Mouse (Mus musculus) hindbrain, embryonic 16.5 days (tissue): ENCODE results near the gene Flnb. TPM values are rescaled to one million over a fixed set of nuclear protein-coding genes. Genes with fewer than 3 reads are reported as not detected.
A peak's percentile ranks its signal among the peaks of the same experiment; 100 is the strongest.

Experiments
- ATAC-seq: fragments of 200-750 bp; cut with Nextera tagmentation; 2 replicates; pipeline ENCODE4 v1.8.0; 2017; ENCODE audit warnings: moderate TSS enrichment, moderate library complexity
- H3K27ac ChIP-seq: fragments of 300-500 bp; sonication (generic); 2 replicates; pipeline ENCODE4 v1.5.1; 2014; ENCODE audit warnings: low read depth, mild to moderate bottlenecking, control low read depth, low read length, moderate library complexity
- H3K27me3 ChIP-seq: fragments of 300-500 bp; sonication (generic); replicated peaks from 2 replicates; pipeline ENCODE4 v1.6.1; 2014; ENCODE audit warnings: low read length; ENCODE audit not compliant: control insufficient read depth, insufficient read depth
- H3K36me3 ChIP-seq: fragments of 300-500 bp; sonication (generic); 2 replicates; pipeline ENCODE4 v1.6.1; 2014; ENCODE audit warnings: mild to moderate bottlenecking, low read length, moderate library complexity, mixed read lengths; ENCODE audit not compliant: control insufficient read depth, insufficient read depth
- H3K4me1 ChIP-seq: fragments of 300-500 bp; sonication (generic); 2 replicates; pipeline ENCODE4 v1.6.1; 2014; ENCODE audit warnings: low read depth, low read length; ENCODE audit not compliant: control insufficient read depth, insufficient read depth
- H3K4me2 ChIP-seq: fragments of 300-500 bp; sonication (generic); 2 replicates; pipeline ENCODE4 v1.6.1; 2014; ENCODE audit warnings: mild to moderate bottlenecking, low read length, control low read depth, moderate library complexity
- H3K4me3 ChIP-seq: fragments of 300-500 bp; sonication (generic); 2 replicates; pipeline ENCODE4 v1.5.1; 2014; ENCODE audit warnings: mild to moderate bottlenecking, low read length, control low read depth, moderate library complexity
- H3K9ac ChIP-seq: fragments of 300-500 bp; sonication (generic); 2 replicates; pipeline ENCODE4 v1.6.1; 2014; ENCODE audit warnings: low read depth, mild to moderate bottlenecking, control low read depth, low read length, moderate library complexity
- H3K9me3 ChIP-seq: fragments of 300-500 bp; sonication (generic); 2 replicates; pipeline ENCODE4 v1.6.1; 2014; ENCODE audit warnings: mild to moderate bottlenecking, low read length, moderate library complexity; ENCODE audit not compliant: control insufficient read depth
- WGBS: fragments of 180-500 bp; shearing (Covaris S2); extraction: QIAGEN DNeasy Blood & Tissue Kit; methylation state at CpG from one replicate; pipeline ENCODE4 v1.1.7; 2014; 5-methylcytosine and 5-hydroxymethylcytosine counted together
- polyA plus RNA-seq: library from polyadenylated mRNA; unstranded; fragments of >200 nt; fragmentation: Nextera tagmentation; extraction: Ambion mirVana; gene quantifications from 2 replicates; pipeline ENCODE4 v1.2.1, GENCODE M21; 2015

Flnb gene
- polyA plus RNA-seq, 1 experiment from 2014 or later: 6.3 TPM

GRCm38 (mm10) chr14:7822693-7823092 is 4.9 kb downstream of the Flnb start:
- Histone ChIP-seq H3K9me3 (no peaks in the 10 kb centered on the region), H3K4me2 (no peak overlapping the region), H3K4me3 (no peak overlapping the region), H3K27ac (no peak overlapping the region), H3K27me3 (no peaks in the 10 kb centered on the region), H3K4me1 (peaks cover 43% of the 10 kb centered on the region), H3K36me3 (no peaks in the 10 kb centered on the region), H3K9ac (no peak overlapping the region)
- 60% methylated on average over 7 of the region's 7 CpGs for WGBS
- no peak for ATAC-seq

DNA sequence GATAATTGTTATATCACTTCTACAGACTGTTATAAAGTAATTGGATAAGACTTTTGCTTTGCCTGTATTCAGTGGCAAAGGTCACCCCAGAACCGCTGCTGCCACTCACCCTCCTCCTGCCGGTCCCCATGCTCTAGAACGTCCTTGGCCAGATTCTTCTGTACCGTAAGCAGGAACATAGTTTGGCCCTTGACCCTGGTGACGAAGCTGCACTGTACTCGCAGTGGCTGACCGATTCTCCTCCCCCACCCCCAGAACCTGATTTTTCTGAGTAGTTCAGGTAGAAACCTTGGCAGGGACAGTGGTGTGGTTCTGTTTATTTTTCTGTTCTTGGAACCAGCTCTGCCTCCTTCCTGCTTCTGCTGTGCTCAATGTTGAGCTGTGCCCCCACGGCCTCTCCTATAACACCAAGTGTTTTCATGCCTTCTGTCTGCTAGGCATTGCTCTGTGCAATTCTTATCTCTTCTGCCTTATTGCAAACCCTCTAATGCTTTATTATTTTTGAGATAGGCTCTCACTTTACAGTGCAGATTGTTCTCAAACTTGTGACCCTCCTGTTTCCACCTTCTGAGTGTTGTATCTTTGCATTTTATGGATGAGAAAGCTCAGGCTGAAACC is 7.0 kb downstream of the Flnb start:
- no peaks in the 10 kb centered on the region for H3K36me3 ChIP-seq
- H3K9ac ChIP-seq: no peak overlapping the region
- no peak for ATAC-seq
- H3K4me1 ChIP-seq: peaks cover 34% of the 10 kb centered on the region
- 84% methylated on average over 8 of the region's 8 CpGs for WGBS
- H3K4me3 ChIP-seq: no peak overlapping the region
- H3K4me2 ChIP-seq: no peak overlapping the region
- no peak overlapping the region for H3K27ac ChIP-seq
- H3K27me3 ChIP-seq: no peaks in the 10 kb centered on the region
- H3K9me3 ChIP-seq: no peaks in the 10 kb centered on the region

DNA sequence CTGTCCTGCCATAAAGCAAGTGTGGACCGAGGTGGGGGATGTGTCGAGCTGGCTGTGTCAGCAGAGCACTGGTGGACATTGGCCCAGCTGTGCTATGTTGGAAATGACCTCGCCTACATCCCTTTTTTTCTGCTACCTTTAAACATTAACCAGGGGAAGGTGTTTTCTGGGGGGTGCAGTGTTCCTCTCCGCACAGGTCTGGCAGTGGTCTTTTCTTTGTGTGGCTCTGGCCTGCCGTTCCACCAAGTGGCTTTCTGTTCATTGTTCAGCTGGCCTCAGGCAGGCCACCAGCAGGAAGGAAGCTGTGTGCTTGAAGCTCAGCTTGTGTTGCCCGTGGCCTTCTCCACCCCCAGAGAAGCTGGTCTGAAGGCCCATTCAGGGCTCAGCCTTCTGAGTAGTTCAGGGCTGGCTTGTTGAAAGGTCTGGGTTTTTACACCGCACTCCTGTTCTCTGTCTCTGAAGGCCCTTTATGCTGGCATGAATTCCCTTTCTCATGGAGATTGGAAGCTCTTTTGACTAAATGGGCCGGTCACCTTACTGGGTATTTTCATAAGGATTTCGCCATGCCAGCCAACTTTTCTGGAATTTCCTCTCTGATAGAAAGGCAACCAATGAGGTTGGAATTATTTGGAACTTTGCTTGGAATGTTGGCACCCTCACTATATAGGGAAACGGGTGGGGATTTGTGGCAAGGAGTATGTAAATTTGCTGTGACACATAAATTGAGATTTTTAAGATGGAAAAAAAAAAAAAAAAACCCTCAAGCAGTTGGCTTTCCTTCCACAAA is 8.6 kb downstream of the Flnb start:
- Histone ChIP-seq H3K9me3 (no peaks in the 10 kb centered on the region), H3K27ac (peak overlapping the region; percentile 57), H3K4me1 (peaks cover 19% of the 10 kb centered on the region), H3K4me2 (peak overlapping the region; percentile 4; the same call in 1 of the 2 replicates), H3K9ac (peak overlapping the region; percentile 3; the same call in 1 of the 2 replicates), H3K36me3 (no peaks in the 10 kb centered on the region), H3K4me3 (no peak overlapping the region), H3K27me3 (no peaks in the 10 kb centered on the region)
- peak; percentile 66 for ATAC-seq
- 29% methylated on average over 10 of the region's 10 CpGs for WGBS

- H3K9me3 ChIP-seq: no peaks in the 10 kb centered on the region
- no peak overlapping the region for H3K4me3 ChIP-seq
- peaks cover 12% of the 10 kb centered on the region for H3K4me1 ChIP-seq
- H3K9ac ChIP-seq: no peak overlapping the region
- ATAC-seq: no peak
- H3K4me2 ChIP-seq: no peak overlapping the region
- no peaks in the 10 kb centered on the region for H3K36me3 ChIP-seq
- H3K27ac ChIP-seq: no peak overlapping the region
- 83% methylated on average over 2 of the region's 2 CpGs for WGBS
- no peaks in the 10 kb centered on the region for H3K27me3 ChIP-seq
These were observed 11.4 kb downstream of the Flnb start for GRCm38 (mm10) chr14:7829181-7829580.

GRCm38 (mm10) chr14:7831770-7832439 is 14.1 kb downstream of the Flnb start:
- Histone ChIP-seq H3K9me3 (no peaks in the 10 kb centered on the region), H3K36me3 (no peaks in the 10 kb centered on the region), H3K9ac (no peak overlapping the region), H3K4me2 (no peak overlapping the region), H3K4me1 (no peaks in the 10 kb centered on the region), H3K27me3 (no peaks in the 10 kb centered on the region), H3K27ac (no peak overlapping the region), H3K4me3 (no peak overlapping the region)
- peak; percentile 31; the same call in 1 of the 2 replicates for ATAC-seq
- 50% methylated on average over 1 of the region's 1 CpGs for WGBS

- 93% methylated on average over 5 of the region's 5 CpGs for WGBS
- no peaks in the 10 kb centered on the region for H3K36me3 ChIP-seq
- no peaks in the 10 kb centered on the region for H3K4me1 ChIP-seq
These were observed 14.7 kb downstream of the Flnb start for GRCm38 (mm10) chr14:7832440-7832783.

GRCm38 (mm10) chr14:7833458-7833857 is 15.7 kb downstream of the Flnb start:
- Histone ChIP-seq H3K9me3 (no peaks in the 10 kb centered on the region), H3K4me2 (no peak overlapping the region), H3K4me1 (no peaks in the 10 kb centered on the region), H3K4me3 (no peak overlapping the region), H3K36me3 (no peaks in the 10 kb centered on the region), H3K9ac (no peak overlapping the region), H3K27me3 (no peaks in the 10 kb centered on the region), H3K27ac (no peak overlapping the region)
- ATAC-seq: no peak
- WGBS: 78% methylated on average over 4 of the region's 4 CpGs

More at GRCm38 (mm10) chr14:7832440-7832783, 14.7 kb downstream of the Flnb start:
- no peaks in the 10 kb centered on the region for H3K9me3 ChIP-seq
- no peak overlapping the region for H3K27ac ChIP-seq
- no peak overlapping the region for H3K9ac ChIP-seq
- H3K4me2 ChIP-seq: no peak overlapping the region
- no peaks in the 10 kb centered on the region for H3K27me3 ChIP-seq
- ATAC-seq: no peak
- H3K4me3 ChIP-seq: no peak overlapping the region

- Histone ChIP-seq H3K9ac (no peak overlapping the region), H3K9me3 (no peaks in the 10 kb centered on the region), H3K27me3 (no peaks in the 10 kb centered on the region), H3K4me2 (no peak overlapping the region), H3K36me3 (no peaks in the 10 kb centered on the region), H3K4me1 (0 out of 2 replicates have a peak, but pooled peaks cover 2% of the 10 kb centered on the region), H3K27ac (no peak overlapping the region), H3K4me3 (no peak overlapping the region)
- WGBS: 76% methylated on average over 5 of the region's 5 CpGs
- no peak for ATAC-seq
These were observed 20.9 kb downstream of the Flnb start for GRCm38 (mm10) chr14:7838564-7839089.

GRCm38 (mm10) chr14:7839950-7840514 is 22.3 kb downstream of the Flnb start:
- Histone ChIP-seq H3K9ac (no peak overlapping the region), H3K4me2 (no peak overlapping the region), H3K4me3 (no peak overlapping the region), H3K27me3 (no peaks in the 10 kb centered on the region), H3K4me1 (0 out of 2 replicates have a peak, but pooled peaks cover 2% of the 10 kb centered on the region), H3K27ac (no peak overlapping the region), H3K36me3 (no peaks in the 10 kb centered on the region), H3K9me3 (no peaks in the 10 kb centered on the region)
- no peak for ATAC-seq
- WGBS: 63% methylated on average over 8 of the region's 8 CpGs
